Mouse (Mus musculus) lung, adult 2 months (tissue): ENCODE measurements at regions not wholly inside any gene's neighbourhood (a gene's known extent, or its start where the extent isn't known, plus 50 kb on each side); places are given as distances from the start of the nearest gene placed in this dataset.

ENCODE experiments used
- CTCF ChIP-seq: fragments of 200-500 bp; IDR thresholded peaks from 2 replicates; pipeline ENCODE4 v1.5.1; 2011; ENCODE audit warnings: mild to moderate bottlenecking, low read length, control low read depth; ENCODE audit not compliant: insufficient read depth
- POLR2A ChIP-seq: fragments of 200-500 bp; IDR thresholded peaks from 2 replicates; pipeline ENCODE4 v1.6.1; 2011; ENCODE audit warnings: low read depth, mild to moderate bottlenecking, control low read depth, low read length, borderline replicate concordance; ENCODE audit errors: extremely low read depth

DNA sequence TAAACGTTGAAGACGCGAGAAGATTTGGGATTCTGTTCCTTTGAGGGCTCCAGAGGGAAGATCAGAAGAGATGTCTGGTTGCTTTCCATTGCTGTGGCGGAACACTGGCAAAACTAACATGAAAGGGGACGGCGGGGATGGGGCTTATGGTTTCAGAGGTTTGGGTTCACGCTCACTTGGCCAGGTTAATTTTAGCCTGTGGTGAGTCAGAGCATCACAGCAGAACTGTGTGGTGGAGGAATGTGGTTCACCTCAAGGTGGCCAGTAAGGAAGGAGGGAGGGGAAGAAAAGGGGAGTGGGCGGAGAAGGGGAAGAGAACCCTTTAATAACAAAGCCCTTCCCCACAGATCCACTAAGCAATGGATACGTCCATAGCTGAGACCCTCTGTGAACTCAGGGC is 142.6 kb downstream of the Uaca start:
- no peak for TF ChIP-seq POLR2A
- no peak for TF ChIP-seq CTCF
